Mouse (Mus musculus): ENCODE measurements at regions not wholly inside any gene's neighbourhood (a gene's known extent, or its start where the extent isn't known, plus 50 kb on each side); places are given as distances from the start of the nearest gene placed in this dataset.

DNA sequence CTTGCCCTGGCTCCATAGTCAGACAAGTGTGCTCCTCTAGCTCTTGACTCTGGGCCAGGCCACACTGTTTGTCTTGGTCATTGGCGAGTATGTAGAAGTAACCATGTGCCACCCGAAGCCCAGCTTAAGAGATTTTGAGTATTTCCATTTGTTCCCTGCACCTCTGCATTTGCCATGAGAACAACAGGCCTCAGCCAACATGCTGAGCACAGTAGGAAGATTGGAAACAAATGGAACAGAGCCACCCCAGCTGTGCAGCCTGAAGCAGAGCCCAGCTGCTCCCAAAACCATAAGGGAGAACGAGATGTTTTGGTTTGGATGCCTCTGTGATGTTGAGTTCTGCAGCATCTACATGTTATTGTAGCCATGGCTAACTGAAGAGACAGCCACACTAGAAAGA lies 433.1 kb upstream of the Gm6657 start:
- TF ChIP-seq POLR2A (IDR thresholded peaks at IDR 0.05; ENCODE audit: extremely low read depth, insufficient read depth, low read length) (no peak), CTCF (IDR thresholded peaks at IDR 0.05; ENCODE audit: extremely low read depth, insufficient read depth, low read length) (no peak)
